Mouse (Mus musculus) skeletal muscle tissue, adult 2 months (tissue): ENCODE measurements around the gene Lgals7.
A peak's percentile ranks its signal among the peaks of the same experiment; 100 is the strongest.
"Not testable (repeated sequence)": the region's sequence is repeated elsewhere in the genome, so short reads cannot be mapped to it uniquely, and the experiment has no call there.

Source experiments
- DNase-seq: peaks from one replicate; pipeline ENCODE4 v3.0.0-alpha.2; 2012; ENCODE audit warnings: low read depth, low spot score

Gene Lgals7

GRCm38 (mm10) chr7:28876099-28876498 is 12.4 kb downstream of the Lgals7 start:
- DNase-seq = no peak

DNA sequence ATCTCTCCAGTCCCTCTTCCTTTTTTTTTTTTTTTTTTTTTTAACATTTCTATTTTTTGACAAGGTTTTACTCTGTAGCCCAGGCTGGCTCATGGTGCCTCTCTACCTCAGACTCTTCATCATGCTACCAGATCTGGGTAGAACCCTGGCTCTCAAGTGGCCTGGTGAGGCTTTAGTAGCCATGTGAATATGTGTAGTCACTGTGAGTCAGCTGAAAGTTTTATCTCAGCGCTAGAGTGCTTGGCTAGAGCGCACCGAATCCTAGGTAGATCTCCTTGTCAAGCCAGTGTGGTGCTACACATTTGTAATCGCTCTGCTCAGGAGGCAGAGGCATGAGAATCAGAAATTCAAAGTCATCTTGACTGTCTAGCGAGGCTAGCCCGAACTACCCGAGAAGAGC is 13.5 kb downstream of the Lgals7 start:
- no peak for DNase-seq

DNA sequence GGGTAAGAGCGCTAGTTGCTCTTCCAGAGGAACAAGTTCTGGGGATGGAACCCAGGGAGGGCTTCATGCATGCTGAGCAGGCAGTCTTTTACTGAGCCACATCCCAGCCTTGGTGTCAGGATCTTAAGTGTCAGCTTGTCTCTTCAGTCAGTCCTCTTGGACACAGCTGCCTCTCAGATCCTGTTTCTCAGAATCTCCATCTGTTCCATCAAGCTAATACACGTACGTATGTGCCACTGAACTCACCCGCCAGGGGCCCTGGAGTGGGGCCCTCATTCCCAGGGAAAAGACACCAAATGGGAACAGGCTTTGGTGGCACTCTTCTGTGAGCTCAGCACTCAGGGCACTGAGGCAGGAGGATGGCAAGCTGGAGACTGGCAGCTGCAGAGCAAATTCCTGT is 14.2 kb downstream of the Lgals7 start:
- peak; percentile 64 for DNase-seq

- no peak for DNase-seq
These were observed 16.0 kb downstream of the Lgals7 start for GRCm38 (mm10) chr7:28879606-28880005.

- DNase-seq = no peak
These were observed 16.9 kb downstream of the Lgals7 start for GRCm38 (mm10) chr7:28880554-28880953.

DNA sequence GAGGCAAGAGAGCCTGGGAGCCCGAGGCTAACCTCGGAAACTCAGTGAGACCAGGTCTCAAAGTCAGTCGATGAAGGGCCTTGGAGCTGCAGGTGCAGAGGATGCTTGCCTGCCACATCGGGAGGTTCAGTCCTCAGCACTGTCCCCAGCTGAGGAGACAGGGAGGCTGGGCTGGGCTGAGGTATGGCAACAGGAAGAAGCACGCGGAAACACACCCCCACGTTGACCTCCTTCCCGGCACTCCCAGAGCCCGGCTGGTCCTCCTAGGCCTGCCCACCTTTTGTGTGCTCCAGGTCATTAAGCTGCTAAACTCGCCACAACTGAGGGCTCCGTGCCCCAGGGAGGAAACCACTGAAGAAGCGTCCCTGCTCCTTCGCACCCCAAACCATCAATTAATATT is 17.5 kb downstream of the Lgals7 start, which contains the start of gene Capn12:
Capn12 (plus strand) TSS at position 224 of the 400 bp plus-strand sequence.
- DNase-seq = no peak

GRCm38 (mm10) chr7:28883039-28883438 is 19.4 kb downstream of the Lgals7 start:
- no peak for DNase-seq

GRCm38 (mm10) chr7:28883704-28884103 is 20.1 kb downstream of the Lgals7 start:
- not testable (repeated sequence) for DNase-seq

DNA sequence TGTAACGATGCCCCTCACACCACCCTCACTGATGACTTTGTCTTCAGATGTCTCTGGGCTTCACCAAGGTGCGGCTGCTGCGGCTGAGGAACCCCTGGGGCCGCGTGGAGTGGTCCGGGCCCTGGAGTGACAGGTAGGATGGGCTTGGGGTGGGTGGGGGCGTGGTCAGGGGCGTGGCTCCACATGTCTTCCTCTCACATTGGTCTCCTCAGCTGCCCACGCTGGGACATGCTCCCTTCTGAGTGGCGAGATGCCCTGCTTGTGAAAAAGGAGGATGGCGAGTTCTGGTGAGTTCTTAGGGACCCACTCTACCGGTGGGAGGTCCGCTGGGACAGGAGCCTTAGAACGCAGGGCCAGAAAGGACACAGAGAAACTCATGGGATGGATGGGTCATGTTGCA is 22.8 kb downstream of the Lgals7 start:
- no peak for DNase-seq

DNA sequence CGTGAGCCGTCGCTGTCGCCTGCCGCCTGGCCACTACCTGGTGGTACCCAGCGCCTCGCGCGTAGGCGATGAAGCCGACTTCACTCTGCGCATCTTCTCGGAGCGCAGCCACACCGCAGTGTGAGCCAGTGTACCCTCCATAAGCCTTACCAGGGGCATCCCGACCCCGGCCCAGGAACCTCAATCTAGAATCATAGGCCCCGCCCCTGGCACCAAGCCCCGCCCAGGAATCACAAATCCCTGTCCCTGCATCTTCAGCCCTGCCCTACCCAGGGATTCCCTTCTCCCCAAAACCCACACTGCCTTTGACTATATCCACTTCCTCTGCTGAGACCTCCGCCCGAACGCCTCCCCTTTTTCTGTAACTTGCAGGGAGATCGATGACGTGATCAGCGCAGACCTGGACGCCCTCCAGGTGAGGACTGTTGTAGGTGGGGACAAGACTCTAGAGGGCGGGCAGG is 25.1 kb downstream of the Lgals7 start:
- no peak for DNase-seq

DNA sequence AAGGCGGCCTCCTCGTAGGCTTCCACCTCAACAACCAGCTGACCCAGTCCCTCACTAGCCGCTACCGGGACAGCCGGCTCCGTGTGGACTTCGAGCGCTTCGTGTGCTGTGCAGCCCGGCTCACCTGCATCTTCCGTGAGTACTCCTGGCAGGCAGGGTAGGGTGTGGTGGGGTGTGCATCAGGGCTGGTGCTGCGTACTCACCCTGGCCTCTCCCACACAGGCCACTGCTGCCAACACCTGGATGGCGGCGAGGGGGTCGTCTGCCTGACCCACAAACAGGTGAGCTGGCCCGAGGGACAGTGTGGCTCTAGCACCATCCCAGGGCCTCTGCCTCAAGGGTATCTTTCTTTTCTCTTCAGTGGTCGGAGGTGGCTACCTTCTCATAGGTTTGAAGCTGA is 28.9 kb downstream of the Lgals7 start:
- DNase-seq = no peak

DNA sequence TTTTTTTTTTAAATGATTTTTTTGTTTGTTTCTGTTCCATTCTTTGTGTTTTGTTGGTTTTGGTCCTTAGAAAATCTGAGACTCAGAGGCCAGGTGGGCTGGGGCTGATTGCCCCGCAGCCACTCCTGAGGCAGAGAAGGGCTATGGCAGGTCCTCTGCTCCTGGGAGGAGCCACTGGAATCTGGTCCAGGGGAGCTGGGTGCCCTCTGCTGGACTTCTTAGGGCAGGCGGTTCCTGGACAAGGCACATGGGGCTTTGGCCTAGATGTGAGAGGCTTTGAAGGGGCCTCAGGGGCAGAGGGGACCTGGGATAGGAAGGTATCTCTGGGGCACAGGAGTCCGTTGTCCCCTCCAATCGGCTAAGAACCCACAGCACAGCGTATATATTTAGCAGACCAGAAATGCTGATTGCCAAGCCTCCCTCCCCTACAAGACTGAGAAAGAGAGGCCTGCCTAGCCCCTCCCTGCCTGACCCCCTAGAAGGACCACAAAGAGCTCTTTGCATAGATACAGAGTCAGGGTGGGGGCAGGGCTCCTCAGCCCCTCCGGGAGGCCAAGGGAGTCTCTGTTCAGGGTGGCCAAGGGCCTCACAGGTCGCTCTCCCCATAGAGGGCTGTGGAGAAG is 30.1 kb downstream of the Lgals7 start:
- peak; percentile 42 for DNase-seq

GRCm38 (mm10) chr7:28894942-28895341 is 31.3 kb downstream of the Lgals7 start:
- DNase-seq = no peak

DNA sequence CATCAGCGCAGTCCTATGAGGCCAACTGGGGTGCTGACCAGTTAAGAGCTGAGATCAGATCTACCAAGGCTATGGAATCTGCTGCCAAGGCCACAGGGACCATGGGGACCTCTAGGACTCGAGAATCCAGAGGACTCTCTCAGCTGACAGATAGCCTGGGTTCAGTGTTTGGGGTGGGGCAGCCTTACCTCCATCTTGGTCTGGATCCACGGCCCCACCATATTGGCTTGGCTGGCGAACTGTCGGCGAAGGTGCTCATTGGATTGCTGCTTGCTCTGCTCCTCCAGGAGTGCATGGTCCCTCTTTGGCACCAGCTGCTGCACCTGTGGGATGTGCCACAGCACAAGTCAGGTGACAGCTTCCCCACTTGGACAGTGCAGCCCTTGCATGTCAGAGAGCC is 34.0 kb downstream of the Lgals7 start:
- DNase-seq = no peak

DNA sequence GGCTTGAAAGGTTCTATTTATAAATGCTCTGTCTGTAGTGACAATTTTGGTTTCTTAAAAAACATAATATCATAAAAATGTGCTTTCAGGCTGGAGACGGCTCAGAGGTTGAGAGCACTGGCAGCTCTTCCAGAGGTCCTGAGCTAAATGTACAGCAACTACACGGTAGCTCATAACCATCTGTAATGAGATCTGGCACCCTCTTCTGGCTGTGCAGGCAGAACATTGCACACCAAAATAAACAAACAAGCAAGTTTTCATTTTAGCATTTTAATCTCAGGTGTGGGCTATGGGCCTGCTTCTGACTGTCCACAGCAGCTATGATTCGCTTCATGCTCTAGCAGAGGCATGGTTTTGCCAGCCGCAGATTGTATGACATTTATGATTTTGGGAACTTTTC is 36.3 kb downstream of the Lgals7 start:
- no peak for DNase-seq

DNA sequence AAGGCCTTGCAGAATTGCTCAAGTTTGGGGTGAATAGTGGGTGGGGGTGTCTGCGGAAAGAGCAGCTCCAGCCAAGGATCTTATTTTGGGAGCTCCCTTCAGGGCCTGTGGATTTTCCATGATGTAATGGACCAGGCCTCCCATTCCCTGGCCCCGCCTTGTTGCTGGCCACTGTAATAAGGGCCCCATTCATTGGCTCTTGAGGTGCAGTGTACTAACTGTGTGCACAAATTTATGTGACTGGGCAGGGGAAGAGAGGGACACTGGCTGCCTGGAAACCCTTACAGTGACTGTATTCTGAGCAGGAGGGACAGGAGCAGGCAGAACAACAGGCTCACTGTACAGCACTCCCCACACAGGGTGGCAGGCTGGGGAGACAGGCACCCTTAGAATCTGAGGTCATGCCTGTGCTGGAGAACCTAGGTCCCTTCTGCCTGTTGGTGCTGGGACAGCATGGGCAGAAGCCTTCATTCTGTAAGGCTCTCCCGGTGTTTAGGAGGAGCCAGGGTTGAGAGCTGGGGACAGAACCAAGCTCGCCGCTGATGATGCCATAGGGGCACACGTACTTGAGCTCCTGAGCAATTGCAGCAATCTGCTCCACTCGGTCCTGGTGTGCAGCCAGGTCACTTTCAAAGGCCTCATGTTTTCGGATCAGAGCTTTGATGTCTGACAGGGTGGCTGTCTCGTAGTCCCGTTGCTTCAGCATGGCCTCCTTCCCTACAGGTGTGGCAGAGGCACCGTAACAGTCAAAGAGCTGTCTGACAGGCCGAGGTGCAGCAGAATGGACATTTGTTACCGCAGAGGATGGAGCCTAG is 37.9 kb downstream of the Lgals7 start:
- DNase-seq = peak; percentile 57

GRCm38 (mm10) chr7:28902180-28902579 is 38.5 kb downstream of the Lgals7 start:
- no peak for DNase-seq

DNA sequence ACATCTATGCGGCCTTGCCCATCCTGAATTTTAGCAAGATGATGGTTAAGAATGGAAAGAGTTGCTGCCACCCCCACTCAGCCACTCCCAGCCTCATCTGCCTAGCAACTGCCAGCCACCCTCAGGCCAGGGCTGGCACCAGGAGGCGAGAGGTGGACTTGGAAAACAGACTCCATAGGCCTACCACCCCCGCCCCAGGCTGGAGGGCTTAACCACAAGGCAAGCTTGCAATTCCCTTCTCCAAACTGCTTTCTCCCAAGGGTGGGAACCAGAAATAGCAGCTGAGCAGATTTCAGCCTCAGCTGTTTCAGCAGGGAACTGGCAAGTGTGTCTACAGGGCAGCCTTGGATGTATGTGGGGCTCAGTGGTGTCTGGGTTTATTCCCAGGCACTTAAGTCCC is 39.2 kb downstream of the Lgals7 start:
- DNase-seq = no peak

GRCm38 (mm10) chr7:28903778-28904177 is 40.1 kb downstream of the Lgals7 start:
- DNase-seq = no peak

DNA sequence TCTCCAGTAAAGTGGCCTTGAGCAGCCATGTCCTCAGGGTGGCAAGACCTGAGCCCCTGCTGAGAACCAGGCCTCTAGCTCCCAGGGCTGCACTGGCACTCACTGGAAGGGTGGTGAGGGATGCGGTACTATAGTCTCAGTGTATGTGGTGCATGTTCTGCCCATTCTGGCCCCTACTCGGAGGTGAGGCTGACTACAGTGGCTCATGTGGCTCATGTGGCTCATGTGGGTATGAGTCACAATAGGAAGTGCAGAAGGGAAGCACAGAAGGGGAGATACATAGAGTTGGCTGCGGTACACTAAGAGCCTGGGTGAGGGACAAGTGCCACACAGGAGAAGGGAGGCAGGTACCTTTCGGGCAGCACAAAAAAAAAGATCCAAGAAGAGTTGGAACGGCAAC is 43.5 kb downstream of the Lgals7 start:
- DNase-seq = no peak

DNA sequence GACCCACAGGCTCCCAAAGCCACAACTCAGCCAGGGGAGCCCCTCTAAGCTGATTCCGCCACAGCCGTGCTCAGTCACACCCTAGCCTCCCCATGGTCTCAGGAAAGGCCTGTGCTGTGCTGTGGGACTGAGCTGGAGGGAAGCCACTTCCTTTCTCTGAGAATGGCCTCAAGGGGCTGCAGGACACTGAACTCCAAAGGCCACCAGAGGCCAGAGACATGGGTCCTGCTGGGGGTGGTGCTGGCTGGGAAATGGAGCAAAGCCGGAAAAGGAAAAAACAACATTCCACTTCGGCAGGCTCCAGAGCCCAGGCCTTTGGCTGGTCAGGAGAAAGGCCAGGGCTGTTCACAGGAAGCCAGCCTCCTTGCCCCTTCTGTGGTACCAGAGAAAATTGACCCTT is 48.0 kb downstream of the Lgals7 start:
- DNase-seq = peak; percentile 54

- DNase-seq = no peak
These were observed 49.5 kb downstream of the Lgals7 start for GRCm38 (mm10) chr7:28913171-28913570.
